Comparison of ENCODE assay signal across 29 mouse cellular contexts in genomic region chr4:133106691-133107090, GRCm38 (mm10). TPM values are rescaled to one million over a fixed set of nuclear protein-coding genes. Genes with fewer than 3 reads are reported as not detected.
DNase-seq lines count a peak whose midpoint lies in the region; ATAC-seq and TF ChIP-seq lines count a peak whose summit lies in the region.
"Had no signal": no experiment of that assay in that cellular context is flagged by ENCODE, and none has a peak within 500 bp of the region (broad histone marks: within the 10 kb centered on the region; RNA-seq: fewer than 3 reads in every experiment).

No protein-coding gene starts in this region.

- no peaks in the 10 kb centered on the region for H3K9me3 ChIP-seq in ES-Bruce4 (replicated peaks; ENCODE audit: control insufficient read depth, insufficient read depth, low read length, poor library complexity, severe bottlenecking)
- H3K9me3 ChIP-seq in hindbrain, embryonic 14.5 days (ENCODE audit: control insufficient read depth, low read length): no peaks in the 10 kb centered on the region
- H3K9me3 ChIP-seq: embryonic facial prominence, embryonic 10.5 days; embryonic facial prominence, embryonic 13.5 days; forebrain, embryonic 12.5 days; forebrain, embryonic 15.5 days; heart, embryonic 15.5 days; hindbrain, embryonic 12.5 days; intestine, embryonic 15.5 days had no signal

- H3K27me3 ChIP-seq in heart, adult 2 months (ENCODE audit: control insufficient read depth, insufficient read depth, low read length): no peaks in the 10 kb centered on the region
- no peaks in the 10 kb centered on the region for H3K27me3 ChIP-seq in ES-Bruce4 (ENCODE audit: control insufficient read depth, insufficient read depth, low read length, poor library complexity, severe bottlenecking)
- H3K27me3 ChIP-seq in hindbrain, embryonic 14.5 days (ENCODE audit: control insufficient read depth, insufficient read depth, low read length): no peaks in the 10 kb centered on the region
- H3K27me3 ChIP-seq: CH12.LX; embryonic facial prominence, embryonic 13.5 days; forebrain, embryonic 12.5 days; forebrain, embryonic 15.5 days; heart, embryonic 12.5 days; heart, embryonic 15.5 days; hindbrain, embryonic 12.5 days; intestine, embryonic 15.5 days had no signal

- TF ChIP-seq POLR2A in heart, adult 2 months (IDR thresholded peaks at IDR 0.05; ENCODE audit: insufficient read depth, low read depth, low read length): no peak
- no peak for TF ChIP-seq POLR2A in ES-Bruce4 (IDR thresholded peaks at IDR 0.05; ENCODE audit: insufficient read depth, low read length)

- no peak overlapping the region for H3K9ac ChIP-seq in heart, adult 2 months (ENCODE audit: low read depth, low read length)
- H3K9ac ChIP-seq in ES-Bruce4 (ENCODE audit: low read depth, poor library complexity, severe bottlenecking): no peak overlapping the region
- H3K9ac ChIP-seq in hindbrain, embryonic 14.5 days: no peak overlapping the region
- H3K9ac ChIP-seq: embryonic facial prominence, embryonic 13.5 days; forebrain, embryonic 12.5 days; forebrain, embryonic 15.5 days; heart, embryonic 12.5 days; heart, embryonic 15.5 days; hindbrain, embryonic 12.5 days; intestine, embryonic 15.5 days had no signal

- no peak for DNase-seq in gastrocnemius, adult 2 months
- no peak for DNase-seq in gastrocnemius, postnatal 4 days (ENCODE audit: low spot score in 2 of 2)
- no peak for DNase-seq in heart, adult 2 months
- DNase-seq in heart, postnatal 14 days: no peak
- DNase-seq in hindbrain, embryonic 14.5 days (ENCODE audit: low spot score): no peak
- DNase-seq: adrenal gland, postnatal 10 days; adrenal gland, postnatal 36 days; B cell, adult 2 months; cerebellum, adult 18-20 months; cerebellum, postnatal 10 days; cerebellum, postnatal 36 days; embryo, embryonic 11 days; gastrocnemius, postnatal 25 days; heart, postnatal 10 days; kidney, adult 11 months; kidney, adult 8-10 months had no signal

- H3K4me2 ChIP-seq in hindbrain, embryonic 14.5 days (replicated peaks): no peak overlapping the region
- H3K4me2 ChIP-seq: embryonic facial prominence, embryonic 13.5 days; forebrain, embryonic 12.5 days; forebrain, embryonic 15.5 days; heart, embryonic 12.5 days; hindbrain, embryonic 12.5 days; intestine, embryonic 15.5 days had no signal

- H3K79me2 ChIP-seq in heart, adult 2 months (replicated peaks; ENCODE audit: control insufficient read depth, insufficient read depth, low read length): no peaks in the 10 kb centered on the region

- no peak overlapping the region for H3K4me3 ChIP-seq in gastrocnemius, adult 2 months
- no peak overlapping the region for H3K4me3 ChIP-seq in heart, adult 2 months
- no peak overlapping the region for H3K4me3 ChIP-seq in ES-Bruce4 (ENCODE audit: low read depth, low read length)
- no peak overlapping the region for H3K4me3 ChIP-seq in hindbrain, embryonic 14.5 days (replicated peaks; ENCODE audit: low read length)
- H3K4me3 ChIP-seq: embryonic facial prominence, embryonic 10.5 days; embryonic facial prominence, embryonic 13.5 days; erythroblast, embryonic 14.5 days; forebrain, embryonic 12.5 days; forebrain, embryonic 15.5 days; heart, embryonic 12.5 days; heart, embryonic 15.5 days; hindbrain, embryonic 12.5 days; intestine, embryonic 15.5 days had no signal

- 96% methylated on average over 7 of the region's 7 CpGs for WGBS in heart, adult 2 months
- WGBS in hindbrain, embryonic 14.5 days: 95% methylated on average over 7 of the region's 7 CpGs

- no peak for ATAC-seq in hindbrain, embryonic 14.5 days (ENCODE audit: low FRiP score)
- ATAC-seq: activated CD4-positive, CD25-positive, alpha-beta regulatory T cell, adult 4 months; forebrain, embryonic 15.5 days; hindbrain, embryonic 16.5 days; intestine, embryonic 15.5 days had no signal

- TF ChIP-seq CTCF in gastrocnemius, adult 2 months (IDR thresholded peaks at IDR 0.05): no peak
- TF ChIP-seq CTCF in heart, adult 2 months (IDR thresholded peaks at IDR 0.05): no peak
- no peak for TF ChIP-seq CTCF in ES-Bruce4 (IDR thresholded peaks at IDR 0.05; ENCODE audit: low read depth, low read length)

- intact Hi-C loops in gastrocnemius, adult 2 months (cut with DNase I): no loop called here
- intact Hi-C loops in heart, adult 2 months (cut with DNase I): no loop called here
- intact Hi-C loops in heart, postnatal 14 days (cut with DNase I): no loop called here

- H3K4me1 ChIP-seq in heart, adult 2 months (ENCODE audit: control insufficient read depth, insufficient read depth, low read length): peaks cover 31% of the 10 kb centered on the region
- peaks cover 4% of the 10 kb centered on the region for H3K4me1 ChIP-seq in ES-Bruce4 (ENCODE audit: control insufficient read depth, insufficient read depth, low read length)
- 0 out of 2 replicates have a peak, but pooled peaks cover 8% of the 10 kb centered on the region for H3K4me1 ChIP-seq in hindbrain, embryonic 14.5 days (replicated peaks; ENCODE audit: control insufficient read depth, insufficient read depth, low read length)

- peak overlapping the region; percentile 88 for H3K27ac ChIP-seq in gastrocnemius, adult 2 months
- peak overlapping the region; percentile 12; the same call in 1 of the 2 replicates for H3K27ac ChIP-seq in heart, adult 2 months
- H3K27ac ChIP-seq in ES-Bruce4 (ENCODE audit: insufficient read depth, low read length): 0 out of 2 replicates have a peak overlapping the region, but pooled peaks have one; percentile 21
- no peak overlapping the region for H3K27ac ChIP-seq in hindbrain, embryonic 14.5 days
- H3K27ac ChIP-seq: forebrain, embryonic 12.5 days; forebrain, embryonic 15.5 days; hindbrain, embryonic 12.5 days; intestine, embryonic 15.5 days had no signal

- H3K36me3 ChIP-seq in heart, adult 2 months (ENCODE audit: control insufficient read depth, insufficient read depth, low read length): no peaks in the 10 kb centered on the region
- H3K36me3 ChIP-seq in ES-Bruce4 (ENCODE audit: control insufficient read depth, insufficient read depth, low read length, poor library complexity, severe bottlenecking): no peaks in the 10 kb centered on the region
- no peaks in the 10 kb centered on the region for H3K36me3 ChIP-seq in hindbrain, embryonic 14.5 days (replicated peaks; ENCODE audit: control insufficient read depth, insufficient read depth)
- H3K36me3 ChIP-seq: embryonic facial prominence, embryonic 10.5 days; embryonic facial prominence, embryonic 13.5 days; forebrain, embryonic 12.5 days; forebrain, embryonic 15.5 days; heart, embryonic 15.5 days; hindbrain, embryonic 12.5 days; intestine, embryonic 15.5 days had no signal

- TF ChIP-seq EP300 in heart, adult 2 months (IDR thresholded peaks at IDR 0.05; ENCODE audit: insufficient read depth, low read depth, low read length): no peak
- no peak for TF ChIP-seq EP300 in ES-Bruce4 (IDR thresholded peaks at IDR 0.05; ENCODE audit: insufficient read depth, low read depth, low read length)

RNA-seq across cellular contexts. Expression of gene Wasf2, which starts 23.6 kb away (rescaled TPM):
- 10 to 100 TPM; 34.9 to 35.6 TPM for total RNA-seq in gastrocnemius, adult 2 months (2021)
- total RNA-seq in gastrocnemius, postnatal 4 days (2021): 100 to 1,000 TPM; 110 TPM
- total RNA-seq in heart, adult 2 months (2021): 10 to 100 TPM; 77.5 to 83.8 TPM
- polyA plus RNA-seq in heart, adult 2 months (2012; rRNA removed): 34.6 and 39.7 TPM in 2 replicates
- total RNA-seq in heart, postnatal 14 days (2021): 100 to 1,000 TPM; 133 to 135 TPM
- polyA plus RNA-seq in ES-Bruce4 (2011; ENCODE audit: insufficient read depth, insufficient read length, low read depth, missing spikeins): 102 and 103 TPM in 2 replicates
- polyA plus RNA-seq in hindbrain, embryonic 14.5 days (2014; fragmentation: Nextera tagmentation; extraction: Ambion mirVana): 21.0 and 23.9 TPM in 2 replicates
